Mouse (Mus musculus): Measurements from ENCODE around the gene Fggy. TPM values are rescaled to one million over a fixed set of nuclear protein-coding genes. Genes with fewer than 3 reads are reported as not detected.

Fggy gene
- total RNA-seq, 4 experiments from 2014 or later: 13.7 to 19.1 (median 17.5) TPM

DNA sequence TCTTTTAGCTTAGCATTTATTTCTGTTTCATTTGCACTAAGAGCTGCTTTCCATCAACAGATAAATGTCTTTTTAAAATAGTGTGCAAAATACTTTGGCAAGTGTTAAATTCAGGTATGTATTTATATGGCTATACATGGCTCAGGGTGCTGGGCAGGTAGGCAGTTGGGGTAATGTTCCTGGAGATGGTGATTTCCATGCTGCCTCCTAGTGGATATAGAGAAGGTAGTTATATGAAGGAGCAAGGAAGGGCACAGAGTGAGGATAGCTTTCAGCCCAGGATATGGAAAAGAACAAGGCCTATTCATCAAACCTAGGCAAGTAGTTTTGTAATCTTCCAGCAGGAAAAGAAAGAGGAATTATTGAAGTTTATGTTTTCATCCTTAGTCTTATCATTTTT is 166.3 kb downstream of the Fggy start:
- DNase-seq (ENCODE audit: low spot score in 2 of 2): no peak

DNA sequence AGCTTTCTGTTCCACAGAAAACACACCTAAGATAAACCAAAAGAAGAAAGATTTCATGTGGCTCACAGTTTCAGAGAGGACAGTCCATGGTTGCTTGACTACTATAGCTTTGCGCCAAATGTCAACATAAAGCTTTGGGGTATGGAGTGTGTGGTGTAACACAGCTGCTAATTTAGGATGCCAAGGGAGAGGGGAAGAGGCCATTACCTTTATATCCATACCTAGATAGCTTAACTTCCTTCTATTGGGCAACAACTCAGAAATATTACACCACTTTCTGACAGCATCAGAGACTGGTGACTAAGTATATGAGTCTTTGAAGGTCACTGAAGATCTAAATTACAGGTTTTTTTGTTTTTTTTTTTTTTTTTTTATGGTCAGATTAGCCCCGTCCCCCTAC is 169.1 kb downstream of the Fggy start:
- DNase-seq (ENCODE audit: low spot score in 2 of 2): no peak

DNA sequence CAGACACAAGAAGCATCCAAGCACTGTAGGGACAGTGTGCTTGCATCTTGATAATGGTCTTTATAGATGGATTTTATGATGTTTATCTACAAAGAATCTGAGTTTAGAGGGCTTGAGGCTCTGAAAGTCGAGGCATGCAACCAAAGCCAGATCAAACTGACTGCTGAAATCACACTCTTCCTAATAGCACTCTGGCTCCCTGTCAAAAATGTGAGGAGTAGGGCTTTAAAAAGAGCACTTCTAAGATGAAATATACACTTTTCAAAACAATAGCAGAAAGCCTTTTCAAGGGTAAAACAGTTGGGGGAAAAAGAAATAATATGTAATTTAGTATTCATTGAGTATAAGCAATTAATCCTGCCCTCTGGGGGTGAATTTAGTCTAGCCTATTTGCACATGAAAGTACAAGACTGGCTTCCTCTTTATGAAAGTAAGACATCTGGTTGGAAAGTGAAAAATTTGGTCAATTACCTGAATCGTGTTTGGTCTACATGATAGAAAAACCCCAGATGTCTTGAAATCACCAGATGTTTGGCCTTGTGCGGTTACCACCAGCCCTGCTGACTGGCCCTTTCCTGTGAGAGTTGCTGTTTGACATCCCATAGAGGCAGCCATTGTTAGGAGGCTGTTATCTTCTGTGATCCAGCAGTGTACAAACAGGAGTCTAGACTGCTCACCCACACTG is 172.0 kb downstream of the Fggy start:
- DNase-seq (ENCODE audit: low spot score in 2 of 2): no peak

DNA sequence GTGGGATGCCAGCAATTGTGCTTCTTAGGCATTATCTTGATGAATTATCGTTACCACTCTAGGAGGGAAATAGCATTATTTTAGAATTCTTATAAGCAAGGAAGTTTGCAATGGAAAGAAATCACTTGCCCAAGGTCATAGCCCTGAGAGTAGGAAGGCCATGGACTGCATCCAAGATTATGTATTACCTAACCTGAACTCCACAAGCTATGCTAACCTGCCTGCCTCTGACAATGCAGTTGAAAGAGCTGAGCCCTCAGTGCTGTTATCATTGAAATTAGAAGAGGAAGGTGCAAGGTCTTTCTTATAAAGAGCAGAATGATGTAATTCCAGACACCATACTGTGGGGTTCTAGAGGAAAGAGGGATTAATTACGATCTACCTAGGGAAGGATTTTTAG is 173.8 kb downstream of the Fggy start:
- no peak for DNase-seq (ENCODE audit: low spot score in 2 of 2)

DNA sequence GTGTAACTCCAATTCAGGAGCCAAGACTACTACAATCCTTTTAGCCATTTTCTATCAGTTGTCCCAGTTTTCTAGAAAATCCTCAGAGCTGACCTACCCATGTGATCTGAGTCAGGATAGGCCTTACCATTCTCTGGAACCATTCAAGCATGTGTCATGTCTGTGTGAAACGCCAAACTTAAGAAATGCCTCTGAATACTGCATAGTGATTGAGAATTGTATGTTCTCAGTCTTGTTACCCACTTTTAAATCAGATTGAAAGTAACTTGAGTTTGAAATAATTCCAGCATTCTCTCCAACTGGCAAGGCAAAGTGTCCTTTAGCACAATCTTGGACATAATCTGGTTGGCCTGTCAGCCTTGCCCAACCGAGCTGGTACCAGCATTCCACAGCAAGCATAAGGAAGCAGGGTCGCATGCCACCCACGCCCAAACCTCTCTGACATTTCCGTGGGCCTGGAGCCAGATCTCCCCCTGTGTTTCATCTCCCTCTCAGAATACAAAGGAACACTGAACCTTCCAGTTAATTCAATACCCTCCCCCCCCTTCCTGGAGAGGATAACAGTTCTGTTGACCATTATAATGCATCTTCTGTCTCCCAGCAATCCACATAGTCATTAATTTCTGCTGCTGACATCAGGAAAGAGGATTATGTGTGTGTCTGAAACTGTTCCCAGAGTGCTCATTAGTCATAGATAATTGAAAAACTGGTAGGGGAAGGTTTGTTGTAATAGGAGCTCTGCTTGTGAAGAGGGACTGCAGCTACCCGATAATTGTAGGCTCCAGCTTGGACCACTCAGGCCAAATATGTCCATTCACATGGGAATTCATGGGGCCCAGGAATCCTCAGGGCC is 176.3 kb downstream of the Fggy start:
- peak in 1 of 2 experiments; percentile 32 for DNase-seq (ENCODE audit: low spot score in 2 of 2)

DNA sequence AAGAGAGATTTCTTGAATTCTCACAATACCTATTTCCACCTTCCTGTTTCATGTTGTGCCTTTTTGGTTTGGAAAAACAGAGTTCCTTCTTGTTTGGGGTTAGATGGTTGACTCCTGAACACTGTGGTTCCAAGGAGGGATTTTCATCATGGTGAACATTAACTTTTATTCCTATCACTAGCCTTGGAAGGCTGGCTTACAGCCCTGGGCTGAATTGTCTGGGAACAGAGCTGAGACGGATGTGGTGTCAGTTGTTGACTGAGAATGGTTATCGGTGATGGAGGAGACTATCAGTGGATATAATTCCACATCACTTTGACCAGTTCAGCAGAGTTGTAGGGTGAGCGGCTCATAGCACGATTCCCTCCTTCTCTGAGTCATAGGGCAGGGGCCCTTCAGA is 178.7 kb downstream of the Fggy start:
- DNase-seq (ENCODE audit: low spot score in 2 of 2): no peak

DNA sequence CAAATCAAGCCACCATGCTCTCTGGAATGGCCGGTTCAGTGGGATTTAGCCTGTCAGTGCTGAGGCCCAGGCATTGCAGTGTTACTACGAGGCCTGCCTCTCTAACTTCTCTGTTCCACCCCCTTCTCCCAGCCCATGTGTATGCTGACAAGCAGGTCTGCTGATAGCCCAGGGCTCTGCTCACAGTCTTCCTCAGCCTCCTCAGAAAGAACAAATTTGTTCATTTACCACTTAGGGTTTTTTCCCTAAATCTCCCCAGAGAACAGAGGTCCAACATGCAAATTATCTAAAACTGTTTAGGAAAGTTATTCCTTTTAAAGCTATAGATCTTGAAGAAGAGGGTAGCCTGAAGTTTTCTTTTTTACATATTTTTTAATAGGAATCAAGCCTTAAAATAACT is 179.4 kb downstream of the Fggy start:
- DNase-seq (ENCODE audit: low spot score in 2 of 2): no peak

DNA sequence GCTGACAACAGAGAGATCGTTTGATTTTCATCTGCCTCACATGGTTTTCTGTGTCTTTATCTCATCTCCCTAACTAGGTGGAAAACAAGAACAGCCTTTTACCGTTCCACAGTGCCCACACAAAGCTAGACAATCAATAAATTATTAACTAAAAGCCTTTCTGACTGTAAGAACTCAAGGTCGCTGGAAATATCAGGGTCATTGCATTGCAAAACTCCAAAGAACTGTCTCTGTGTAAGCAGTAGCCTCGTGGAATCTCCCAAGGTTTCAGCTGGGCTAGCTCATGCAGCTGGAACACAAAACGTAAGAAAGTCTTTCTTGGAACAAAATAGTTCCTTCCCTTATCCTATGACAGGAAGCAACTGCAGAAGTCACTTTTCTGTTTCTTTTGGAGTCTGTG is 180.9 kb downstream of the Fggy start:
- DNase-seq (ENCODE audit: low spot score in 2 of 2): no peak

DNA sequence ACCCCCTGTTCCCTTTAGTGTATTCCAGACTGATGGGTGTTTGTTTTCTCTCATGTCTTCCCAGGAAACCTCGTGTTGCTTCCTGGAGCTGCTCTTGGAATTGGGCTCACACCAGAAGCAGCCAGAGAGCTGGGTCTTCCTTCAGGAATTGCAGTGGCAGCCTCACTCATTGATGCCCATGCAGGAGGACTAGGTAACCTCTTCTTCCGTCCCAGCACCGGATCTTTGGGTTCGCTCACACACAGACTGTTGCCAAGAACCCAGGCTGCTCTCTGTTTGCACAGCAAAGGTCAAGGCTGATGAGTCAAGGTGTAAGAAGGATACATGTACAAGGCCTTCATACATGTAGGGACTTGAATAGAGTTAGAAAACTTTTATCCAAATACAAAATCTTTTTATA is 181.4 kb downstream of the Fggy start:
- DNase-seq (ENCODE audit: low spot score in 2 of 2): no peak

DNA sequence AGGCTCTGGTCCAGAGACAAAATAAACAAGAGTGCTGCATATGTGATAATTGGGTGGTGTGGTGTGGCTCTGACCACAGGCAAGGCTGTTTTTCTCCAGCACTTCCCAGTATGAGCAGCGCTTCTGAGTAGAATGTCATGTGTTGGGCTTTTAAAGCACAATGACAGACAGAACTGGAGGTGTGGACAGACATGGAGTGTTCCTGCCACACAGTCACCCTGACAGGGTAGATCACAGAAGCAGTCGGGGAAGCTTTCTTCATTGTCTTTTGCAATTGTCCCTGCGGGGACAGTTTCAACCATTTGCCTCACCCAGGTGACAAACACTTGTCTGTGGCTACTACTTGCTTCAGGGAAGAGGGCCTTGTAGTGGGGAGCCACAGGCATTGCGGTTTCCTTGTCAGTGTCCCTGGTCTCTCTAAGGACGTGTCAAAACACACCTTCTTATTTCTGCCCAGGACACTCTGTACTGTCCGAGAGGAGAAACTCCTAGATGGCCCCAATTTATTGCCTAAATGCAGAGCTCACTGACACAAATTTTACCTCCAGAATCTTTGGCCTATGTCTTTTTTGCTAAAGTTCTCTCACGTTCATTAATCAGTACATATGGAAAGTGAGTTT is 183.9 kb downstream of the Fggy start:
- no peak for DNase-seq (ENCODE audit: low spot score in 2 of 2)

DNA sequence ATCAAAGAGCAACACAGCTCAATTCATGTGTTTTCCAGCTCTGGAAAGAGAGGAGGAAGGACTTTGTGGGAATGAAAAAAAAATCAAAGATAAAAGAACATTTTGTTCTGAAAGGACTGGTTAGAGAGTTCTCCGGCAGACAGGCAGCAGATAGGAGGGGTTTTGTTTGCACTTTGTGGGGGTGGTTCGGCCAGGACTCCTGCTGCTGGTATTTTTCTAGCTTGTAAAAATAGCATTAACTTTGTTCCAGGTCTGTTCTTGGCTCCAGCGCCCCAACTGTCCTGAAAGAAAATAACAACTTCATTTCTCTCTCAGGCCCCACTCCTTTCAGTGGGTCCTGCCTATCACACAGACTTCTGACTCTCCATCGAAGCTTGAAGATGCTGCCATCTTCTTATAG is 185.7 kb downstream of the Fggy start:
- peak; percentile 38 to 51 for DNase-seq (ENCODE audit: low spot score in 2 of 2)

DNA sequence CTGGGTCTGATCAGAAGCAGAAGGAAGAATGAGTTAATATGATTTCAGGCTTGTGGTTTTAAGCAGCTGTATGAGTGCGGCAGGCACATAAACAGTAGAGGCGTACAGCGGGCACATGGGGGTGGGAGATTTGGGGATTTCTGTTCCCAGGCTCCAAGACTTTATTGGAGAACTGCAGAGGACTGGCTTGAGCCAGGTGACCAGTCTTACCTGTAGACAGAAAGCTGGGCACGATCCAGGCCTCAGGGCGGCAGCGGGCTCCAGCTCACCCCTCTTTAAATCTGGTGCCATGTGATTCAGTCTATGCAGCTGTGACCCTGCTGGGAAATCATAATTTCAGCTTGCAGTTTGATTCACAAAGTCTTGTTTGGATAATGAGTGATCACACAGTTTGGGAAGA is 189.6 kb downstream of the Fggy start:
- DNase-seq (ENCODE audit: low spot score in 2 of 2): no peak

DNA sequence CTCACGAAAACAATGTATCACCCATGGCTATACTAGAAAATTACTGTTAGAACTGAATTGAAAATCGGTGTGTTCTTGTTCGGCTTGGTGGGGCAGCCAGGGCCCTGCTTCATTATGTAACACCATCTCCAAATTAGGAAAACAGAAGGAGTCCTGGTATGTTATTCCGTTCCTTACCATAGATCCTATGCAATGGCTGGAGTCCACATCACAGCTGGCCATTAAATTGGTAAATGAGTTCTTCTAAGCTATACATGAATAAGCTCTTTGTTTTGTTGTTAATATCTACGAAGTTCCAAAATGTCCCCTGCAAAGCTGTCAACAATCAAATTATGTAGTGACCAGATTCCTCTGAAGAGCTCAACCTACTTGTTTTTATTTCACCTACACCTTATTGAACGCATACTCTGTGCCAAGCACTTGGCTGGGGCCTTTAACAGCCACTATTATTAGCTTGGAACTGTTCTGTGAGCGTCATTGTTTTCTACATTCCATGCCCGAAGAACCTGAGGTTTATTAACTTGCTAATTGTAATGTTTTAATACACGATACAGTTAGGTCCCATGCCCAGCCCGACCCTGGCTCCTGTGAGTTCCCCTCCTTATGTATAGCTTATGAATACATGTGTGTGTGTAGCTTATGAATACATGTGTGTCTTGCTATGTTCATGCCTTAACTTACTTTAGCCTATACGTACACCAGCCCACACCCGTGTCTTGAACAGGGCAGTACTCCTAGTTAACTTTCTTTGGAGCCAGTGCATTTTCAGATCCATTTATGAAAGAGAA is 190.3 kb downstream of the Fggy start:
- DNase-seq (ENCODE audit: low spot score in 2 of 2): no peak

DNA sequence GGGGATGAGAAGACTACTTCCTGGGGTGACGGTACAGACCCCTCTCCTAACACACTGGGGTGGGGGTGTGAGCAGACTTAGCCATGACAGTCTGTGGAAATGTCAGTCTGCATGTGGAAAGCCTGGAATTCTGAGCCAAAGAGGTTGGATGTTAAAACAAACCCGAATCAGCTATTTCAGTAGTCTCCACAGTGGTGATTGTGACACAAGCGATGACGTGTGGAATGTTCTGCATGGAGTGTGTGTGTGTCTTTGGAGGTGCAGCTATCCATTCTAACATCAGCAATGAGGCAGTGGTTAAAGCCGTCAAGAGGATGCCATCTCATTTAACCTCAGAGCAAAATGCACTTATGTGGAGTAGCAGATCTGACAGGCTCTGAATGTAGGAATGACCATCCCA is 192.9 kb downstream of the Fggy start:
- DNase-seq (ENCODE audit: low spot score in 2 of 2): no peak

DNA sequence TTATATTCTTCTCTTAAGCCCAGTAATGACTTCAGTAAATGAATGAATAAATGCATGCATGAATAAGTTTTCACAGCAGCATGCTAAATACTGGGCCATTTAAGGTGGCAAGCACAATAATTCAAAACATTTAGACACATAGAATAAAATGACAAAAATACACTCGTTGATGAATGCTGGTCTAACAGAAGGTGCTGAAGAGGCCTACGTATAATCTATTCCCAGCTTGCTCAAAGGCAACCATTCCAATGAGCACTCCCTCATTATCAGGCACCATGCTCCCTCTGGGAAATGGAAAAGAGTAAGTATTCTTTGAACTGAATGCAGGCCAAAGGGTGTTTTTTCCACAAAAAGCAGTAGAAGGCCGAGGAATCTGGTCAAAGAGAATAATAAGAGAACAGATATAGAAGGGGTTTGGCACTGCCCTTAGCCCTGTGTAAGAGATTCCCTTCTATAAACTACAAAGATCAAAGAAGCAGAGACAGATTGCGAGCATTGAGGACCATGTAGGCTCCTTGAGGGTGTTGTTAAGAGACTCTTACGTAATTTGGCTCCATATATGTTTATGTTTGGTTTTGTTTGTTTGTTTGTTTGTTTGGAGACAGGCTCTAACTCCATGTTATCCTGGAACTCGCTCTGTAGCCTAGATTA is 195.4 kb downstream of the Fggy start:
- no peak for DNase-seq (ENCODE audit: low spot score in 2 of 2)

DNA sequence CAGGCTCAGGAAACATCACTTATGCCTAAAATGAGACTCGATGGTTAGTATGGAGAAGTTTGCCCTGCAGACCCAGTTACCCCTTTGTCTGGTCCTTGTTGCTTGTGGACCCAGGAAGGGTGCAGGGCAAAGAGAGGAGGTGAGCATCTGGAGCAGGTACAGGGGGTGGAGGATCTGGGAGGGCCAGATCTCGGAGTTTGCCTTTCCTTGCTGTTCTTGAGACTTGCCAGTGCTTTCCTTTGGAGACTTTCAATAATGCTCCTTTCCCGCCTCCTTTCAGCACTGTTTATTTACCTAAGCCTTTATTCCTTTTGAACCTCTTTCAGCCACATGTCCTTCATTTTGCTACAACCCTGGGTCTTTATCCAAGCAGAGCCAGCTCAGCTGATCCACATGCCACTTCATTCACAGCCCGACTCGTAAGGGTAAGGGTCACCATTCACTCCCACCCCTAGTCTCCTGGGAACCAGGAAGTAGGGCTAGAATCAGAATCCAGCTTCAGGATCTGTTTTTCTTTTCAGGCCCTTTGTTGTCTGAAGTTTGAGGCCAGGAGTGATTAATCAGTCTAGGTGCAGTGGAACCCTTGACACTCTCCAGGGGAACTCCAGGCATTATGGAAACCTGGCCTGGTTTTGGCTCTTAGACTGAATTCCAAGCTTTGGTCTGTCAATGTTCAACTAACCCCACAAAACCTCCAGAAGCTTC is 201.9 kb downstream of the Fggy start:
- no peak for DNase-seq (ENCODE audit: low spot score in 2 of 2)

DNA sequence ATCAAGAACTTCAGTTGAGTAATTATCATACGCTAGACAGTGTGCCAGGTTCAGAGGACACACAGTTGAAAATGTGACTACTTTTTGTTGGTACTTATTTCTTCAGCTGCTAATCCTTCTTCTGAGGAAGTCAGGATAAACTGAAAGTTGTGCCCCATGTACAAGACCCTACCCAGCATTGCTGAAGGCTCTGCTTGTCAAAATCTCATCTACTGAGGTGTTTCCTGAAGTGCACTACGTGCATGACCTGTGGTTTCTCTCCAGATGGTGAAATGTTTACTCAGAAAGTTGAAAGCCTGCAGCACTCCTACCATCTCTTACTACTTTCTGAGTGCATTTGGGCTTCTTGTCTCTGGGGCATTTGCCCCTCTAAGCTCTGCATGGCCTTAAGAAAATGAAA is 208.1 kb downstream of the Fggy start:
- no peak for DNase-seq (ENCODE audit: low spot score in 2 of 2)

DNA sequence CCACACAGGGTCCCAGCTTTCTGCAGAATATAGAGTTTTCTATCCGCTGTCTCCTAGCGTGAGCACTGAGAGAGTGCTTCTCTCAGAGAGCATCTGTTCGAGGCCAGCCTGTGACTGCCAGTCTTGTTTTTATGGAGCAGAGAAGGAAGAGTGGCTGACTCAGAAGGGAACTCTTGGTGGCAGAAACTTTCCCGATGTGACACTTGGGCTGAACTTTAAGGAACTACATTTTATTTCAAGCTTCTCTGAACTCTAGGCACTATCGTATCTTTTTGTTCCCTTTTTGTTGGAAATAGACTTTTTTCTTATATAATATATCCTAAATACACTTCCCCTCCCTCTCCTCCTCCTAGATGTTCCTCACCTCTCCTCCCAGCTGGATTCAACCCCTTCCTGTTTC is 213.2 kb downstream of the Fggy start:
- no peak for DNase-seq (ENCODE audit: low spot score in 2 of 2)

DNA sequence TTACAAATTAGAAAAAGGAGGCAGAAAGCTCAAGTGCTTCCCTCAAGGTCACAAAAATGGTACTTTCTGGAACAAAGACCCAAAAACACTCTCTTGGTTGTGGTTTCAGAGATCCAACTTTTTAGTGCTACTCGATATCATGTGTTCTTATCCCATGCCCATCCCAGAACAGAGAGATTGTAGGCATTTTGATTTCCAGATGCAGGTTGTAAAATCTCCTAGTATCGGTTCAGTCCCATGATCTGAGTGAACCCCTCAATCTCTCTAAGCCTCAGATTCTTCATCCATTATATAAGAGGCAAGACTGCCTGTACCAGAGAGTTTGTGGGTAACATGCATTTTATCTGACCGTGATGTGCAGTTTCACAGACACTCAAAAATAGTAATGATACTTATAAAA is 214.2 kb downstream of the Fggy start:
- DNase-seq (ENCODE audit: low spot score in 2 of 2): no peak

DNA sequence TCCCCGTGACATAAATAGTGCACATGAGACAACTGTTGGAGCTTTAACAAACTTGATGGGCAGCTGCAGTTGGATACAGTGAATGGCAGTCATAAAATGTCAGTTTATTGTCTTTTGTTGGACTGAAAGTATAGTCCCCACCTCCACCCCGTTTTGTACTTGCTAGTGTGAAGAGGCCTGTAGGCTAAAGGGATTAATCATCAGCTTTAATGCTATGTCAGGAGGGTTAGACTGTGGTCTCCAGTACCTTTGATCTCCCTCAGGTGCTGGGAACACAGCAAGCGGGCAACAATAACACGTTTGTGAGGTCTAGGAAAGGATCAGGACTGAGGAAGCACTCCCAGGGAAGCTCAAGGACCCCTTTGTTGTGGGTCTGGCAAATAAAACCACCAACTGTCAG is 214.6 kb downstream of the Fggy start:
- DNase-seq (ENCODE audit: low spot score in 2 of 2): no peak

DNA sequence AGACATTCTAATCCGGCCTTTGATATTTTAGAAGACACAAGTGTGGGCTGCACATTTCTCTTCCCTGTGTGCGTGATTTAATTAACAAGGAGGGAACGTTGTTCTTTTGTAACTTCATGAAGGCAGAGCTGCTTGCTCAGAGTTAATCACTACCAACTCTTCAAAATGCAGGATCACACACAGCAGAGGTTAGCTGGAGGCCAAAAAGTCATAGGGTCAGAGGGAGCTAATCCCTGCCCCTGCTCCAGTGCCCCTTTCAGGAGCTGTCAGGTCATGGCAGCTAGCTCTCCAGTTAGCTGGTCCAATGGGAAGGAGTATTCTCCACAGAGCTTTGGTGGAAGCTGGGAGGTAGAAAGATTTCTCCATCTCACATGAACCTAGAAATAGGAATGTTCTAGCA is 215.4 kb downstream of the Fggy start:
- DNase-seq (ENCODE audit: low spot score in 2 of 2): no peak
